Mouse (Mus musculus) spleen, adult 2 months (tissue): Measurements from ENCODE around the gene Gtpbp1. TPM values are rescaled to one million over a fixed set of nuclear protein-coding genes. Genes with fewer than 3 reads are reported as not detected.

Experiments used
- DNase-seq, 2 experiments: peaks; one replicate each; pipeline versions ENCODE4 v3.0.0 to v3.0.0-alpha.2; 2012 to 2021; ENCODE audit warnings: low spot score in 2 of 2, low read depth in 1 of 2
- H3K27ac ChIP-seq: fragments of 200-500 bp; 2 replicates; pipeline ENCODE4 v1.5.1; 2012; ENCODE audit warnings: low read length, inconsistent platforms; ENCODE audit not compliant: insufficient read depth
- H3K27me3 ChIP-seq: fragments of 200-500 bp; 2 replicates; pipeline ENCODE4 v1.6.1; 2012; ENCODE audit warnings: mild to moderate bottlenecking, moderate library complexity, low read length, inconsistent platforms; ENCODE audit not compliant: control insufficient read depth, insufficient read depth
- H3K36me3 ChIP-seq: fragments of 200-500 bp; 2 replicates; pipeline ENCODE4 v1.6.1; 2012; ENCODE audit warnings: mild to moderate bottlenecking, low read length, inconsistent platforms; ENCODE audit not compliant: control insufficient read depth, insufficient read depth
- H3K4me1 ChIP-seq: fragments of 200-500 bp; 2 replicates; pipeline ENCODE4 v1.6.1; 2011; ENCODE audit warnings: inconsistent platforms; ENCODE audit not compliant: control insufficient read depth, insufficient read depth, insufficient read length
- H3K4me3 ChIP-seq: fragments of 200-500 bp; 2 replicates; pipeline ENCODE4 v1.5.1; 2011; ENCODE audit warnings: mild to moderate bottlenecking, inconsistent platforms; ENCODE audit not compliant: insufficient read depth, insufficient read length; ENCODE audit errors: extremely low read depth
- CTCF ChIP-seq: fragments of 200-500 bp; IDR thresholded peaks from 2 replicates; pipeline ENCODE4 v1.5.1; 2011; ENCODE audit warnings: mild to moderate bottlenecking, inconsistent platforms; ENCODE audit not compliant: insufficient read depth, insufficient read length, insufficient replicate concordance; ENCODE audit errors: extremely low read depth
- POLR2A ChIP-seq: fragments of 200-500 bp; IDR thresholded peaks from 2 replicates; pipeline ENCODE4 v1.6.1; 2011; ENCODE audit warnings: low read depth, low read length, inconsistent platforms
- WGBS: fragments of 180-500 bp; shearing (Covaris S2); methylation state at CpG from one replicate; pipeline ENCODE4 v1.1.7; 2018; 5-methylcytosine and 5-hydroxymethylcytosine counted together
- polyA plus RNA-seq: library from polyadenylated mRNA; depleted of rRNA; stranded (reverse); fragments of >200 nt; gene quantifications from 2 replicates; pipeline ENCODE4 v1.2.3, GENCODE M21; 2012; rRNA removed

Gene Gtpbp1
- polyA plus RNA-seq = 40.3 and 50.4 TPM in 2 replicates

GRCm38 (mm10) chr15:79690426-79691022, at the start of gene Gtpbp1:
Gene Gtpbp1, plus strand, starts transcription at chr15:79690845.
- Histone ChIP-seq H3K27ac (peak within 1 kb of the TSS; percentile 79), H3K4me3 (peak within 1 kb of the TSS; percentile 83), H3K4me1 (peaks cover 26% of the 10 kb centered on the region; the same call in 1 of the 2 replicates), H3K27me3 (no peaks in the 10 kb centered on the region), H3K36me3 (peaks cover 1% of the 10 kb centered on the region; the same call in 1 of the 2 replicates)
- WGBS = under 1% methylated on average over 43 of the region's 45 CpGs
- DNase-seq = peak; percentile 91 to 99
- peak; percentile 66 for TF ChIP-seq POLR2A
- no peak for TF ChIP-seq CTCF

GRCm38 (mm10) chr15:79641135-79641817, 49.4 kb upstream of the Gtpbp1 start:
- no peaks in the 10 kb centered on the region for H3K36me3 ChIP-seq
- WGBS = 62% methylated on average over 12 of the region's 12 CpGs
- no peaks in the 10 kb centered on the region for H3K27me3 ChIP-seq
- H3K4me1 ChIP-seq = no peaks in the 10 kb centered on the region
- no peak overlapping the region for H3K4me3 ChIP-seq
- DNase-seq = no peak
- no peak overlapping the region for H3K27ac ChIP-seq
- TF ChIP-seq POLR2A (no peak), CTCF (no peak)

- no peaks in the 10 kb centered on the region for H3K36me3 ChIP-seq
- no peaks in the 10 kb centered on the region for H3K4me1 ChIP-seq
- H3K27me3 ChIP-seq = no peaks in the 10 kb centered on the region
- H3K27ac ChIP-seq = no peak overlapping the region
- WGBS = 78% methylated on average over 2 of the region's 2 CpGs
- DNase-seq = no peak
- TF ChIP-seq POLR2A = no peak
- TF ChIP-seq CTCF = no peak
- no peak overlapping the region for H3K4me3 ChIP-seq
Observed at GRCm38 (mm10) chr15:79645483-79645882, 45.2 kb upstream of the Gtpbp1 start.

GRCm38 (mm10) chr15:79648130-79648529, 42.5 kb upstream of the Gtpbp1 start:
- no peaks in the 10 kb centered on the region for H3K36me3 ChIP-seq
- H3K4me3 ChIP-seq = no peak overlapping the region
- H3K27ac ChIP-seq = no peak overlapping the region
- H3K27me3 ChIP-seq = no peaks in the 10 kb centered on the region
- no peak for DNase-seq
- H3K4me1 ChIP-seq = no peaks in the 10 kb centered on the region
- 95% methylated on average over 12 of the region's 12 CpGs for WGBS
- TF ChIP-seq CTCF = no peak
- no peak for TF ChIP-seq POLR2A

GRCm38 (mm10) chr15:79650569-79650968, 40.1 kb upstream of the Gtpbp1 start:
- peak; percentile 50 for DNase-seq
- Histone ChIP-seq H3K27me3 (no peaks in the 10 kb centered on the region), H3K4me3 (no peak overlapping the region), H3K4me1 (no peaks in the 10 kb centered on the region), H3K36me3 (no peaks in the 10 kb centered on the region), H3K27ac (no peak overlapping the region)
- peak; percentile 42; the same call in 1 of the 2 replicates for TF ChIP-seq CTCF
- no peak for TF ChIP-seq POLR2A

GRCm38 (mm10) chr15:79651481-79651880, 39.2 kb upstream of the Gtpbp1 start:
- 91% methylated on average over 4 of the region's 4 CpGs for WGBS
- H3K27me3 ChIP-seq = no peaks in the 10 kb centered on the region
- H3K4me1 ChIP-seq = no peaks in the 10 kb centered on the region
- no peak for TF ChIP-seq POLR2A
- peak; percentile 16; the same call in 1 of the 2 replicates for TF ChIP-seq CTCF
- no peak overlapping the region for H3K27ac ChIP-seq
- H3K4me3 ChIP-seq = no peak overlapping the region
- no peak for DNase-seq
- H3K36me3 ChIP-seq = no peaks in the 10 kb centered on the region

- TF ChIP-seq POLR2A (no peak), CTCF (no peak)
- Histone ChIP-seq H3K4me3 (no peak overlapping the region), H3K27me3 (no peaks in the 10 kb centered on the region), H3K27ac (no peak overlapping the region), H3K4me1 (no peaks in the 10 kb centered on the region), H3K36me3 (no peaks in the 10 kb centered on the region)
- WGBS = 95% methylated on average over 14 of the region's 14 CpGs
- no peak for DNase-seq
Observed at GRCm38 (mm10) chr15:79656451-79656850, 34.2 kb upstream of the Gtpbp1 start.
